Mouse (Mus musculus) cortical plate, adult 2 months (tissue): ENCODE data around the gene Gapvd1. TPM values are rescaled to one million over a fixed set of nuclear protein-coding genes. Genes with fewer than 3 reads are reported as not detected.

ENCODE experiments used
- H3K27ac ChIP-seq: fragments of 200-500 bp; 2 replicates; pipeline ENCODE4 v1.5.1; 2012; ENCODE audit warnings: low read length, control low read depth, inconsistent platforms; ENCODE audit not compliant: insufficient read depth
- H3K4me1 ChIP-seq: fragments of 200-500 bp; 2 replicates; pipeline ENCODE4 v1.6.1; 2011; ENCODE audit warnings: low read length; ENCODE audit not compliant: control insufficient read depth, insufficient read depth
- H3K4me3 ChIP-seq: fragments of 200-500 bp; 2 replicates; pipeline ENCODE4 v1.5.1; 2011; ENCODE audit warnings: mild to moderate bottlenecking, low read length, control low read depth; ENCODE audit not compliant: insufficient read depth
- CTCF ChIP-seq: fragments of 200-500 bp; IDR thresholded peaks from 2 replicates; pipeline ENCODE4 v1.5.1; 2011; ENCODE audit warnings: mild to moderate bottlenecking, control low read depth, low read length; ENCODE audit not compliant: insufficient read depth; ENCODE audit errors: extremely low read depth
- POLR2A ChIP-seq: fragments of 200-500 bp; IDR thresholded peaks from 2 replicates; pipeline ENCODE4 v1.6.1; 2011; ENCODE audit warnings: mild to moderate bottlenecking, low read length, control low read depth; ENCODE audit not compliant: insufficient read depth; ENCODE audit errors: extremely low read depth
- polyA plus RNA-seq: library from polyadenylated mRNA; depleted of rRNA; stranded (reverse); fragments of >200 nt; gene quantifications from 2 replicates; pipeline ENCODE4 v1.2.3, GENCODE M21; 2012; rRNA removed

Gapvd1 gene
- polyA plus RNA-seq, 1 experiment: 42.0 TPM

GRCm38 (mm10) chr2:34629758-34630157 lies 125.3 kb downstream of the Gapvd1 start:
- H3K4me3 ChIP-seq: no peak overlapping the region
- TF ChIP-seq POLR2A (no peak), CTCF (no peak)

GRCm38 (mm10) chr2:34628903-34629540 lies 126.0 kb downstream of the Gapvd1 start:
- no peak for TF ChIP-seq POLR2A
- TF ChIP-seq CTCF: no peak

More at GRCm38 (mm10) chr2:34629758-34630157, 125.3 kb downstream of the Gapvd1 start:
- no peak overlapping the region for H3K27ac ChIP-seq
- no peaks in the 10 kb centered on the region; the same call in 1 of the 2 replicates for H3K4me1 ChIP-seq

GRCm38 (mm10) chr2:34627328-34628226 lies 127.5 kb downstream of the Gapvd1 start:
- Histone ChIP-seq H3K4me1 (no peaks in the 10 kb centered on the region; the same call in 1 of the 2 replicates), H3K4me3 (no peak overlapping the region), H3K27ac (no peak overlapping the region)
- TF ChIP-seq POLR2A: no peak
- no peak for TF ChIP-seq CTCF

More at GRCm38 (mm10) chr2:34628903-34629540, 126.0 kb downstream of the Gapvd1 start:
- no peak overlapping the region for H3K4me3 ChIP-seq
- H3K27ac ChIP-seq: no peak overlapping the region
- no peaks in the 10 kb centered on the region; the same call in 1 of the 2 replicates for H3K4me1 ChIP-seq

Other genes with a start within 250 kb of the Gapvd1 start
- 184 and 215 TPM in 2 replicates for gene Hspa5, start 16.7 kb upstream of the Gapvd1 start, polyA plus RNA-seq
- 37.1 and 38.2 TPM in 2 replicates for gene Rabepk, start 44.7 kb upstream of the Gapvd1 start, polyA plus RNA-seq
- 83.2 and 83.8 TPM in 2 replicates for gene Fbxw2, start 71.1 kb upstream of the Gapvd1 start, polyA plus RNA-seq
- gene Gm34653, start 77.8 kb upstream of the Gapvd1 start, polyA plus RNA-seq: not detected in 2 replicates
- 0.52 and 0.62 TPM in 2 replicates for gene Cutal, start 119.2 kb upstream of the Gapvd1 start, polyA plus RNA-seq
- gene Psmd5, start 119.7 kb upstream of the Gapvd1 start, polyA plus RNA-seq: 41.7 and 43.9 TPM in 2 replicates
- gene Phf19, start 158.8 kb upstream of the Gapvd1 start, polyA plus RNA-seq: 0.95 and 0.98 TPM in 2 replicates
- gene Traf1, start 206.5 kb upstream of the Gapvd1 start, polyA plus RNA-seq: 0.83 and 1.4 TPM in 2 replicates